Mouse (Mus musculus) brain, embryonic 14.5 days (tissue): ENCODE data around the gene Epb41.

Source experiments
- CTCF ChIP-seq: fragments of 200-500 bp; IDR thresholded peaks from 2 replicates; pipeline ENCODE4 v1.5.1; 2012; ENCODE audit warnings: inconsistent platforms, mild to moderate bottlenecking, moderate library complexity, borderline replicate concordance; ENCODE audit not compliant: insufficient read depth, insufficient read length; ENCODE audit errors: extremely low read depth
- POLR2A ChIP-seq: fragments of 200-500 bp; IDR thresholded peaks from 2 replicates; pipeline ENCODE4 v1.6.1; 2012; ENCODE audit warnings: mild to moderate bottlenecking, inconsistent platforms, borderline replicate concordance; ENCODE audit not compliant: poor library complexity, insufficient read depth, insufficient read length, severe bottlenecking; ENCODE audit errors: extremely low read depth

- TF ChIP-seq POLR2A (no peak), CTCF (no peak)
Observed at GRCm38 (mm10) chr4:132080492-132080983, 5.4 kb upstream of the Epb41 start.
